Comparison of ENCODE assay signal across 10 mouse cellular contexts in the genomic region with DNA sequence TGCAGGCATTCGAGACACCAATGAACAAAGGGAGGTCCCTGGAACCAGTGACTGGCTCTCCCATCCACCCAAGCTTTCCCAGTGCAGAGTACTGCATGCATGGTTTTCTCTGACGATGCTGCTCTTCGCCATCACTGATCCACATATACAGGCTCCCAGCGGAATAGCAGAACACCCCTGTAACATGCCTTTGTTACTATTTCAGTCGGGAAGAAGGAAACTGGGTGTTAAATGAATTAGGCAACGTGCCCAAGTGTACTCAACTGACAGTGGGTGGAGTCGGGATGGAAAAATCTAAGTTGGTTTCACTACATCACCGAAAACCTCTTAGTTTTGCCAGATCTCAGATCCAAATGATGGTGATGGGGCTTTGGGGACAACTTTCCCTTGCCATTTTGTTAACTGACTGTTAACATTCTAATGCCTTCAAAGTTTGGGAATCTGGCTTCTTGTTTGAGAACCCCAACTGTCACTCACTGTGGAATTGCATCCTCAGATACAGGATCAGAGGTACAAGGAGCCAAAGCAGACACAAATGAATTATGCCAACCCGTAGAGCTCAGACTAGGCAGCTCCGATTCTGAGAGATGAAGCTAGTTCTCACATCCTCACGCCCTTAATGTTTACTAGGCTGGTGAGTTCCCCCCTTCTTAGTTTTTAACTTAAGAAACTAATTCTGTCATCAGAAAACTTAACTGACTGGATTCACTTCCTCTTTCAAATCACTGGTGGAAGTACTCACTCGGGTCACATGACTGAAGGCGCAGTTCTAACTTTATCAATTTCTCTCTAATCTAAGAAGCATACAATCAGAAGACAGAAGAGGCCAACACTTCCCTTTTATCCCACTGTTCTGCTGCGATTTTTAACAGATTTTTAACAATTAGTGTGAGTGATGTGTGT.
DNase-seq lines count a peak whose midpoint lies in the region; ATAC-seq lines count a peak whose summit lies in the region.
"Had no signal": no experiment of that assay in that cellular context is flagged by ENCODE, and none has a peak within 500 bp of the region (broad histone marks: within the 10 kb centered on the region; RNA-seq: fewer than 3 reads in every experiment).

No protein-coding gene starts in this region.

- peak; percentile 21 to 28 for DNase-seq in left cerebral cortex, postnatal 36 days (ENCODE audit: low spot score in 2 of 2)
- no peak for DNase-seq in left cerebral cortex, adult 11 months (ENCODE audit: low spot score)
- peak; percentile 49 for DNase-seq in MEL-GATA-1-ER (ENCODE audit: extremely low read depth, low read depth)
- DNase-seq in adrenal gland, adult (ENCODE audit: inconsistent age in 2 of 2, low spot score in 1 of 2) = no peak
- DNase-seq in T-cell, adult 2 months (ENCODE audit: low spot score) = no peak
- DNase-seq: thymus, postnatal 4 days had no signal

- peak; percentile 73 for ATAC-seq in granulocyte monocyte progenitor cell, adult 5-6 weeks (replicated peaks; ENCODE audit: poor library complexity, severe bottlenecking)
- ATAC-seq in megakaryocyte progenitor cell, adult 5-6 weeks (replicated peaks; ENCODE audit: poor library complexity) = peak; percentile 67
- ATAC-seq: forebrain, embryonic 13.5 days; Patski had no signal

- intact Hi-C loops in left cerebral cortex, postnatal 36 days (cut with DNase I) = no loop called here

Comparison
In these comparisons a context has a peak if more than half of its experiments do, and no peak if none do; other contexts are left out.
1. DNase-seq: peak in left cerebral cortex, postnatal 36 days (2 of 2) and MEL-GATA-1-ER (single experiment); none in left cerebral cortex, adult 11 months (single experiment), adrenal gland, adult (0 of 2) and T-cell, adult 2 months (single experiment).